Mouse (Mus musculus): ENCODE measurements around the gene Rnf152. TPM values are rescaled to one million over a fixed set of nuclear protein-coding genes. Genes with fewer than 3 reads are reported as not detected.

Gene Rnf152
- polyA plus RNA-seq, 1 experiment, result not detected

GRCm38 (mm10) chr1:105312601-105312901 lies 44.0 kb downstream of the Rnf152 start:
- Histone ChIP-seq H3K36me3 (ENCODE audit: control insufficient read depth, insufficient read depth) (no peaks in the 10 kb centered on the region), H3ac (ENCODE audit: control insufficient read depth, insufficient read length, low read depth) (no peak overlapping the region), H3K4me3 (ENCODE audit: insufficient read depth, poor library complexity, severe bottlenecking) (no peak overlapping the region), H3K79me2 (ENCODE audit: control insufficient read depth, insufficient read depth) (no peaks in the 10 kb centered on the region), H3K79me3 (ENCODE audit: low read depth) (no peaks in the 10 kb centered on the region), H3K27me3 (ENCODE audit: control insufficient read depth, insufficient read depth, insufficient read length) (no peaks in the 10 kb centered on the region)
- TF ChIP-seq FOSL1 (IDR thresholded peaks at IDR 0.05; ENCODE audit: insufficient read depth, low read length, poor library complexity, severe bottlenecking), result no peak
- no peak for TF ChIP-seq MAX (IDR thresholded peaks at IDR 0.05)
- no peak for TF ChIP-seq MYOG (IDR thresholded peaks at IDR 0.05; ENCODE audit: control insufficient read depth, extremely low read depth, insufficient read length)
- TF ChIP-seq USF1 (IDR thresholded peaks at IDR 0.05; ENCODE audit: low read depth), result no peak
- TF ChIP-seq MYOD1 (IDR thresholded peaks at IDR 0.05; ENCODE audit: control insufficient read depth, insufficient read length, low read depth), result no peak
- TF ChIP-seq CTCF (IDR thresholded peaks at IDR 0.05; ENCODE audit: control insufficient read depth, insufficient read depth, insufficient read length), result no peak
- TF ChIP-seq CEBPB (IDR thresholded peaks at IDR 0.05; ENCODE audit: low read depth), result no peak

DNA sequence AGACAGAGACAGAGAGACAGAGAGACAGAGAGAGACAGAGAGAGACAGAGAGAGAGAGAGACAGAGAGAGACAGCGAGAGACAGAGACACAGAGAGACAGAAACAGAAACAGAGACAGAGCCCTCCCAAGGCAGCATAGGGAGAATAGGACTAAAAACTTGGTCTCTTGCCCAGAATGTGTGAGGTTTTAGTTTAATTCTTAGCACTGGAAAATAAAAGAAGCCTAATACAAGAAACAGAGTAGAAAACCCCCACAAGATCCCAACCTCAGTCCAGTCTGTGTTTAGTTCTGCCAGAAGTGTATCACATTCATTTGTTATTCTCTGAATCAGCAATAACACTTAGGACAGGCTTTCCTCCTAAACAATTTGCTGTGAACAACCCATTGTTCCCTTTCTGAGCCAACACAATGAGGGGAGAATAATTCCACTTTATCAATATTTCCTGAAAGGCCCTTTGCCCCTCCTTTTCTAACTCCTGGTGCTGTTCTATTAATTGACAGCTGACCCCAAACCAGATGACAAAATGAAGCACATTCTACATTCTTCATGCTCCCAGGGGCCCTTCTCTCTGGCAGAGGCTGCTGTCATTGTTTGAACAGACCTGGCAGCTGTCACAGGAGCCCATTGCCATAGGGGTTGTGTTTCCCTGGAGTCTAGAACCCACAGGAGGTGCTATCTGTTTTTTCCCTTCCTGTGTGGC lies 44.5 kb downstream of the Rnf152 start:
- Histone ChIP-seq H3K4me3 (ENCODE audit: insufficient read depth, poor library complexity, severe bottlenecking) (no peak overlapping the region), H3K27me3 (ENCODE audit: control insufficient read depth, insufficient read depth, insufficient read length) (no peaks in the 10 kb centered on the region), H3K79me3 (ENCODE audit: low read depth) (no peaks in the 10 kb centered on the region), H3K79me2 (ENCODE audit: control insufficient read depth, insufficient read depth) (no peaks in the 10 kb centered on the region), H3ac (ENCODE audit: control insufficient read depth, insufficient read length, low read depth) (no peak overlapping the region), H3K36me3 (ENCODE audit: control insufficient read depth, insufficient read depth) (no peaks in the 10 kb centered on the region)
- TF ChIP-seq MYOG (IDR thresholded peaks at IDR 0.05; ENCODE audit: control insufficient read depth, extremely low read depth, insufficient read length) (no peak), CTCF (IDR thresholded peaks at IDR 0.05; ENCODE audit: control insufficient read depth, insufficient read depth, insufficient read length) (no peak), FOSL1 (IDR thresholded peaks at IDR 0.05; ENCODE audit: insufficient read depth, low read length, poor library complexity, severe bottlenecking) (no peak)

DNA sequence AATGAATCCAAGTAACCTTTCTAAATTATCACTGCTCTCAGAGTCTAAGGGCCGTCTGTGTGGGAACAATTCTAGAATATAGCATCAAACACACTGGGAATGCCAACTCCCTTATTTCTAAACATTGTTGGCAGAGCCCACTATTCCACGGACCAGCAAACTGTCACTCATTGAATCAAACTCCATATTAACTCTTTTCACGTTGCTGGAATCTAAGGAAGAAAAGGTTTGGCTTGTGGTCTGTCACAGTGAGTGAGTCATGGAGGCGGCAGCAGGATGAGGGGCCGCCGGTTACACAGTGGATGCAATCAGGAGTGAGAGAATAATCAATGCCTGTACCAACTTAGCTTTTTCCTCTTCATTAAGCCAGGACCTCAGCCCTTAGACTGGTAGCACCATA lies 54.3 kb downstream of the Rnf152 start:
- Histone ChIP-seq H3K79me2 (ENCODE audit: control insufficient read depth, insufficient read depth) (no peaks in the 10 kb centered on the region), H3ac (ENCODE audit: control insufficient read depth, insufficient read length, low read depth) (no peak overlapping the region), H3K36me3 (ENCODE audit: control insufficient read depth, insufficient read depth) (no peaks in the 10 kb centered on the region), H3K27me3 (ENCODE audit: control insufficient read depth, insufficient read depth, insufficient read length) (no peaks in the 10 kb centered on the region), H3K79me3 (ENCODE audit: low read depth) (no peaks in the 10 kb centered on the region), H3K4me3 (ENCODE audit: insufficient read depth, poor library complexity, severe bottlenecking) (no peak overlapping the region)
- TF ChIP-seq FOSL1 (IDR thresholded peaks at IDR 0.05; ENCODE audit: insufficient read depth, low read length, poor library complexity, severe bottlenecking) (no peak), CTCF (IDR thresholded peaks at IDR 0.05; ENCODE audit: control insufficient read depth, insufficient read depth, insufficient read length) (no peak), MAX (IDR thresholded peaks at IDR 0.05) (no peak), MYOD1 (IDR thresholded peaks at IDR 0.05; ENCODE audit: control insufficient read depth, insufficient read length, low read depth) (no peak), MYOG (IDR thresholded peaks at IDR 0.05; ENCODE audit: control insufficient read depth, extremely low read depth, insufficient read length) (no peak), CEBPB (IDR thresholded peaks at IDR 0.05; ENCODE audit: low read depth) (no peak), USF1 (IDR thresholded peaks at IDR 0.05; ENCODE audit: low read depth) (no peak)

GRCm38 (mm10) chr1:105301764-105302163 lies 54.7 kb downstream of the Rnf152 start:
- Histone ChIP-seq H3ac (ENCODE audit: control insufficient read depth, insufficient read length, low read depth) (no peak overlapping the region), H3K4me3 (ENCODE audit: insufficient read depth, poor library complexity, severe bottlenecking) (no peak overlapping the region), H3K27me3 (ENCODE audit: control insufficient read depth, insufficient read depth, insufficient read length) (no peaks in the 10 kb centered on the region), H3K79me3 (ENCODE audit: low read depth) (no peaks in the 10 kb centered on the region), H3K79me2 (ENCODE audit: control insufficient read depth, insufficient read depth) (no peaks in the 10 kb centered on the region), H3K36me3 (ENCODE audit: control insufficient read depth, insufficient read depth) (no peaks in the 10 kb centered on the region)
- no peak for TF ChIP-seq MYOG (IDR thresholded peaks at IDR 0.05; ENCODE audit: control insufficient read depth, extremely low read depth, insufficient read length)
- TF ChIP-seq CEBPB (IDR thresholded peaks at IDR 0.05; ENCODE audit: low read depth), result no peak
- TF ChIP-seq FOSL1 (IDR thresholded peaks at IDR 0.05; ENCODE audit: insufficient read depth, low read length, poor library complexity, severe bottlenecking), result no peak
- TF ChIP-seq MYOD1 (IDR thresholded peaks at IDR 0.05; ENCODE audit: control insufficient read depth, insufficient read length, low read depth), result no peak
- no peak for TF ChIP-seq MAX (IDR thresholded peaks at IDR 0.05)
- no peak for TF ChIP-seq CTCF (IDR thresholded peaks at IDR 0.05; ENCODE audit: control insufficient read depth, insufficient read depth, insufficient read length)
- TF ChIP-seq USF1 (IDR thresholded peaks at IDR 0.05; ENCODE audit: low read depth), result no peak

DNA sequence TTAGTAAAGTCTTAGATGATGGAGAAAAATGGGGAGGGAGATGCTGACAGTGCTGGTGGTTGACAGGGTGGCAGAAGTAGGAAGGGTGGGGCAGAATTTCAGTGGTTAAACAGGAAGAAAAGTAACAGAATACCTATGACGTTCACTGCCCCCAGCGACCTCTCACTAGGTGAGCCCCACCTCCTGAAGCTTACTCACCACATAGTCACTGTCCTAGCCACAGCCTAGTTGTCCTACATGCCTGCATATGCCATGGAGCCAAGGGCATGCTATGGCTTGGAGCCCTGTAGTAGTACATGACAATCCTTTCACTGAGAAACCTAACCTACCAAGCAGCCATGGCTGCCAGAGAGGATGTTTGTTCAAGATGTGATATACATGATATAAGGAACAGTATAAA lies 64.7 kb downstream of the Rnf152 start:
- TF ChIP-seq FOSL1 (IDR thresholded peaks at IDR 0.05; ENCODE audit: insufficient read depth, low read length, poor library complexity, severe bottlenecking) (no peak), MAX (IDR thresholded peaks at IDR 0.05) (no peak), USF1 (IDR thresholded peaks at IDR 0.05; ENCODE audit: low read depth) (no peak), CEBPB (IDR thresholded peaks at IDR 0.05; ENCODE audit: low read depth) (no peak), MYOG (IDR thresholded peaks at IDR 0.05; ENCODE audit: control insufficient read depth, extremely low read depth, insufficient read length) (no peak), CTCF (IDR thresholded peaks at IDR 0.05; ENCODE audit: control insufficient read depth, insufficient read depth, insufficient read length) (no peak), MYOD1 (IDR thresholded peaks at IDR 0.05; ENCODE audit: control insufficient read depth, insufficient read length, low read depth) (no peak)
- no peak overlapping the region for H3K4me3 ChIP-seq (ENCODE audit: insufficient read depth, poor library complexity, severe bottlenecking)
- no peaks in the 10 kb centered on the region for H3K36me3 ChIP-seq (ENCODE audit: control insufficient read depth, insufficient read depth)
- no peak overlapping the region for H3ac ChIP-seq (ENCODE audit: control insufficient read depth, insufficient read length, low read depth)
- H3K79me3 ChIP-seq (ENCODE audit: low read depth), result no peaks in the 10 kb centered on the region
- H3K79me2 ChIP-seq (ENCODE audit: control insufficient read depth, insufficient read depth), result no peaks in the 10 kb centered on the region
- no peaks in the 10 kb centered on the region for H3K27me3 ChIP-seq (ENCODE audit: control insufficient read depth, insufficient read depth, insufficient read length)

DNA sequence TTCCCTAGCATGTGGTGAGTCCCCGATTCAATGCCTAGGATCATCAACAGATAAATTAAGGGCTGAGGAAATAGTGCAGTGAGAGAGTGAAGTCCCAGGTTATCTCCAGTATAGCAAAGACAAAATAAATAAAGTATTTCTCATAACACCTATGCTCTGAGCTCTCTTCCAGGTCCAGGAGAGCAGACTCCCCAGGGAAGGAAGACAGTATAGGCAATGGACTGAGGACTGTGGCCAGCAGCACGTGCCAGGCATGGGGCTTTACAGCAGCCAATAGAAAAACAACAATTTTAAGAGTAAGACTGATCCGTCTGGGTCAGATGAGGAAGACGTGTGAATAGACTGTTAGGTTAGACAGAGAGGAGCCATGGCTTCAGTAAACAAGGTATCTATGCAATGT lies 69.0 kb downstream of the Rnf152 start:
- Histone ChIP-seq H3K36me3 (ENCODE audit: control insufficient read depth, insufficient read depth) (no peaks in the 10 kb centered on the region), H3K79me3 (ENCODE audit: low read depth) (no peaks in the 10 kb centered on the region), H3ac (ENCODE audit: control insufficient read depth, insufficient read length, low read depth) (no peak overlapping the region), H3K27me3 (ENCODE audit: control insufficient read depth, insufficient read depth, insufficient read length) (no peaks in the 10 kb centered on the region), H3K79me2 (ENCODE audit: control insufficient read depth, insufficient read depth) (no peaks in the 10 kb centered on the region), H3K4me3 (ENCODE audit: insufficient read depth, poor library complexity, severe bottlenecking) (no peak overlapping the region)
- no peak for TF ChIP-seq MYOD1 (IDR thresholded peaks at IDR 0.05; ENCODE audit: control insufficient read depth, insufficient read length, low read depth)

Measured in C2C12 (cell line).